14 mouse cellular contexts compared by ENCODE assay signal in the genomic region with DNA sequence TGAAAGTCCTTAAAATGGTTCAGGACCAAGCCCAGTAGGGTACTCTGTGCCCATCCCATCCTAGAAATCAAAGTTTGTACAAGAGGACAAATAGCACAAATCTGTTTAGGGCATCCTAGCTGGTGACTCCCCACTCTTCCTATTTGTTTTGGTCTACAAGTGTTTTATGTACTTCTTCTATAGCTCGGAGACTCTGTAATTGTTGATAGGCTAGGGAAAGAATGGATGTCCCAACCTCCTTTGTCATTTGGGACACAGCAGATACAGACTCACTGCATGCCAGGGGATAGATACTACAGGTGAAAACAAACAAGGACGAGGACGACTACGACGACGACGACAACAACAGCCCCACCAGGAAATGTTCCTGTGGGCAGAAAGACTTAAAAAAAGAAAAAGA. TPM values are rescaled to one million over a fixed set of nuclear protein-coding genes. Genes with fewer than 3 reads are reported as not detected.
"Had no signal": no experiment of that assay in that cellular context is flagged by ENCODE, and none has a peak within 500 bp of the region (broad histone marks: within the 10 kb centered on the region; RNA-seq: fewer than 3 reads in every experiment).

TSS of gene Gm10799 (minus strand) at position 101 of the 400 bp plus-strand sequence.

RNA-seq across cellular contexts. Expression of gene Gm10799, which starts in this region (rescaled TPM):
- polyA plus RNA-seq: lung, embryonic 14.5 days; lung, embryonic 16.5 days; midbrain, embryonic 10.5 days; midbrain, embryonic 12.5 days; midbrain, embryonic 14.5 days; midbrain, embryonic 16.5 days; myocyte; neural tube, embryonic 11.5 days; neural tube, embryonic 13.5 days; neural tube, embryonic 15.5 days; small intestine, adult 2 months; stomach, embryonic 14.5 days; stomach, embryonic 16.5 days; thymus, postnatal 0 days had no signal
